Mouse (Mus musculus) cortical plate, adult 2 months (tissue): ENCODE data around the gene Rps16.

Experiments used
- CTCF ChIP-seq: fragments of 200-500 bp; IDR thresholded peaks from 2 replicates; pipeline ENCODE4 v1.5.1; 2011; ENCODE audit warnings: mild to moderate bottlenecking, control low read depth, low read length; ENCODE audit not compliant: insufficient read depth; ENCODE audit errors: extremely low read depth
- POLR2A ChIP-seq: fragments of 200-500 bp; IDR thresholded peaks from 2 replicates; pipeline ENCODE4 v1.6.1; 2011; ENCODE audit warnings: mild to moderate bottlenecking, low read length, control low read depth; ENCODE audit not compliant: insufficient read depth; ENCODE audit errors: extremely low read depth

- TF ChIP-seq POLR2A (peak; percentile 80), CTCF (no peak)
These were observed at the start of gene Rps16 for GRCm38 (mm10) chr7:28350155-28350883.
